Mouse (Mus musculus): ENCODE measurements around the gene Pink1.

DNA sequence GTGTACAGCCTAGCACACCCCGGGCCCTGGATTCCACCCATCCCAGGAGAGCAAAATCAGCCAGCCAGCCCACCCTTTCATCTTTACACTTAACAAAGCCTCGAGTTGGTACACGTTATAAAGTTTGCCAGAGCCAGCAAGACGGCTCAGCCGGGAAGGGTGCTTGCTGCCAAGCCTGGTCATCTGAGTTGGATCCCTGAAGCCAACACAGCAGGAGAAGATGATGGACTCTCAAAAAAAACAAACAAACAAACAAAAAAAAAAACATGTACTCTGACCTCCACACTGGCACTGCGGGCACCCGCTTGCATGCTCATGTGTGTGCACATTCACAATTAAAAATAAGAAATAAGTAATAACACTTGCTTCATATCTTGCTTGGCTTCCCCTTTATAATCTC is 15.9 kb upstream of the Pink1 start:
- no peak for TF ChIP-seq ZNF384 (IDR thresholded peaks at IDR 0.05; ENCODE audit: low read depth, low read length)
- no peak for TF ChIP-seq CHD2 (IDR thresholded peaks at IDR 0.05; ENCODE audit: low read depth, low read length)
- TF ChIP-seq HCFC1 (IDR thresholded peaks at IDR 0.05; ENCODE audit: borderline replicate concordance, insufficient read depth, low read length), result no peak
- TF ChIP-seq ZC3H11A (IDR thresholded peaks at IDR 0.05; ENCODE audit: borderline replicate concordance, low read depth, low read length), result no peak

Measured in ES-E14 (cell line).